Mouse (Mus musculus) heart, embryonic 11.5 days (tissue): ENCODE data around the gene Cstf2. TPM values are rescaled to one million over a fixed set of nuclear protein-coding genes. Genes with fewer than 3 reads are reported as not detected.

Experiments
- ATAC-seq: fragments of 200-750 bp; cut with Nextera tagmentation; replicated peaks from 2 replicates; pipeline ENCODE4 v1.8.0; 2017; ENCODE audit warnings: moderate library complexity; ENCODE audit not compliant: insufficient number of reproducible peaks, low FRiP score, low TSS enrichment
- H3K27ac ChIP-seq: fragments of 300-500 bp; sonication (generic); 2 replicates; pipeline ENCODE4 v1.5.1; 2014; ENCODE audit warnings: mild to moderate bottlenecking, low read depth, low read length
- H3K27me3 ChIP-seq: fragments of 300-500 bp; sonication (generic); 2 replicates; pipeline ENCODE4 v1.6.1; 2014; ENCODE audit warnings: mild to moderate bottlenecking, low read length, mixed read lengths; ENCODE audit not compliant: control insufficient read depth, insufficient read depth
- H3K36me3 ChIP-seq: fragments of 300-500 bp; sonication (generic); 2 replicates; pipeline ENCODE4 v1.6.1; 2014; ENCODE audit warnings: mild to moderate bottlenecking, low read length, moderate library complexity, mixed read lengths; ENCODE audit not compliant: control insufficient read depth, insufficient read depth
- H3K4me1 ChIP-seq: fragments of 300-500 bp; sonication (generic); 2 replicates; pipeline ENCODE4 v1.6.1; 2014; ENCODE audit warnings: low read length; ENCODE audit not compliant: control insufficient read depth, insufficient read depth
- H3K4me2 ChIP-seq: fragments of 300-500 bp; sonication (generic); 2 replicates; pipeline ENCODE4 v1.6.1; 2014; ENCODE audit warnings: mild to moderate bottlenecking, moderate library complexity
- H3K4me3 ChIP-seq: fragments of 300-500 bp; sonication (generic); 2 replicates; pipeline ENCODE4 v1.5.1; 2014; ENCODE audit warnings: low read depth, low read length
- H3K9ac ChIP-seq: fragments of 300-500 bp; sonication (generic); 2 replicates; pipeline ENCODE4 v1.6.1; 2014; ENCODE audit warnings: mild to moderate bottlenecking, low read depth, low read length, moderate library complexity
- H3K9me3 ChIP-seq: fragments of 300-500 bp; sonication (generic); replicated peaks from 2 replicates; pipeline ENCODE4 v1.6.1; 2016; ENCODE audit warnings: low read length; ENCODE audit not compliant: control insufficient read depth
- WGBS: fragments of 180-500 bp; shearing (Covaris S2); extraction: QIAGEN DNeasy Blood & Tissue Kit; methylation state at CpG from one replicate; pipeline ENCODE4 v1.1.7; 2014; ENCODE audit not compliant: insufficient replicate concordance; 5-methylcytosine and 5-hydroxymethylcytosine counted together
- microRNA-seq: library from miRNA; unstranded; fragments of <30 nt; microRNA quantifications from one replicate; pipeline ENCODE4, GENCODE M21; 2016; ENCODE audit warnings: borderline number of aligned reads
- polyA plus RNA-seq: library from polyadenylated mRNA; unstranded; fragments of >200 nt; fragmentation: Nextera tagmentation; extraction: Ambion mirVana; gene quantifications from 2 replicates; pipeline ENCODE4 v1.2.1, GENCODE M21; 2014

Gene Cstf2
- polyA plus RNA-seq, 1 experiment from 2014 or later: 36.3 TPM

DNA sequence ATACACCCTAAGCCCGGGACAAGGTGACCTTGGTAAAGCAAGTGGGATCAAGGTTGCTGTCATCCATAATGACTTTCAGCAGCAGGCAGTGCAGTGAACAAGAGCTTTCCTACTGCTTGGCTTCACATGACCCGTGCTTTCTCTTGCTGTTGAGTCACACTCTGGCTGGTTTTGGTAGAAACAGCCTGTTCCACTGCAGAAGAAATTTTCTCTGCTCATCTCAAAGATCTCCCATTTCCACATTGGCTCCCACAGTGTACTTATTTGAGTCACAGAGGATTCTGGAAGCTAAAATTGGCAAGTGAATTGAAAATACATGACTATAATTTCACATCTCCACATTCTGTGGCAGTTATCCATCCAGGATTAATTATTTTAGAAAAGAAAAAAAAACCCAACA, 43.7 kb downstream of the Cstf2 start:
- Histone ChIP-seq H3K4me1 (no peaks in the 10 kb centered on the region), H3K4me3 (no peak overlapping the region), H3K36me3 (no peaks in the 10 kb centered on the region), H3K9me3 (no peaks in the 10 kb centered on the region), H3K27ac (no peak overlapping the region), H3K4me2 (no peak overlapping the region), H3K9ac (no peak overlapping the region), H3K27me3 (no peaks in the 10 kb centered on the region)
- no peak for ATAC-seq
- WGBS: 64% methylated on average over 2 of the region's 2 CpGs

DNA sequence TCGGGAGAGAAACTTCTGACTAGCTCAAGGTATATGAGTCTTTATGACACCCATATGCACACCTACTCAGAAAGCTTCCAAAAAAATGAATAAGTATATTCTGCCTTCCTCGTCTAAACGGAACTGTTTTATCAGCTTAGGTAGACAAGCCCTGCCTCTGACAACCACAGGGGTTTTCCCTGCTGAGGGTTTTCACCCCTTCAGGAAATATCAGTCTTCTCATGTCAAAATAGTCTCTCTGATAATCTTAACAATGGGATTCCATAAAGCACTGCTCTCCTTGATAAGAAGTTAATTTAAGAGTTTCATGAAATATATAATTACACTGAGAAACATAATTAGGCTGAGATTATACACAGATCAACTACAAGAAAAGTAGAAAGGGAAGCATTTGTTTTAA, 52.8 kb downstream of the Cstf2 start:
- H3K4me3 ChIP-seq: no peak overlapping the region
- ATAC-seq: no peak
- WGBS: 71% methylated on average over 3 of the region's 3 CpGs
- no peaks in the 10 kb centered on the region for H3K36me3 ChIP-seq
- no peaks in the 10 kb centered on the region for H3K4me1 ChIP-seq
- no peak overlapping the region for H3K27ac ChIP-seq
- H3K9me3 ChIP-seq: no peaks in the 10 kb centered on the region
- H3K9ac ChIP-seq: no peak overlapping the region
- H3K4me2 ChIP-seq: no peak overlapping the region
- H3K27me3 ChIP-seq: no peaks in the 10 kb centered on the region

GRCm38 (mm10) chrX:134116417-134116816, 57.4 kb downstream of the Cstf2 start:
- Histone ChIP-seq H3K36me3 (no peaks in the 10 kb centered on the region), H3K4me2 (no peak overlapping the region), H3K27ac (no peak overlapping the region), H3K9ac (no peak overlapping the region), H3K27me3 (no peaks in the 10 kb centered on the region), H3K4me1 (no peaks in the 10 kb centered on the region), H3K4me3 (no peak overlapping the region), H3K9me3 (no peaks in the 10 kb centered on the region)
- ATAC-seq: no peak
- WGBS: 62% methylated on average over 3 of the region's 3 CpGs

- Histone ChIP-seq H3K4me1 (no peaks in the 10 kb centered on the region), H3K9me3 (no peaks in the 10 kb centered on the region), H3K4me2 (no peak overlapping the region), H3K9ac (no peak overlapping the region), H3K27me3 (no peaks in the 10 kb centered on the region), H3K36me3 (no peaks in the 10 kb centered on the region), H3K27ac (no peak overlapping the region), H3K4me3 (no peak overlapping the region)
- WGBS: 64% methylated on average over 3 of the region's 3 CpGs
- ATAC-seq: no peak
Observed at GRCm38 (mm10) chrX:134128549-134128948, 69.6 kb downstream of the Cstf2 start.

- ATAC-seq: no peak
- no peak overlapping the region for H3K27ac ChIP-seq
- no peak overlapping the region for H3K4me2 ChIP-seq
- H3K36me3 ChIP-seq: no peaks in the 10 kb centered on the region
- H3K4me1 ChIP-seq: no peaks in the 10 kb centered on the region
- 27% methylated on average over 5 of the region's 5 CpGs for WGBS
- no peak overlapping the region for H3K4me3 ChIP-seq
- H3K27me3 ChIP-seq: no peaks in the 10 kb centered on the region
- H3K9ac ChIP-seq: no peak overlapping the region
- H3K9me3 ChIP-seq: no peaks in the 10 kb centered on the region
Observed at GRCm38 (mm10) chrX:134132295-134132694, 73.3 kb downstream of the Cstf2 start.

DNA sequence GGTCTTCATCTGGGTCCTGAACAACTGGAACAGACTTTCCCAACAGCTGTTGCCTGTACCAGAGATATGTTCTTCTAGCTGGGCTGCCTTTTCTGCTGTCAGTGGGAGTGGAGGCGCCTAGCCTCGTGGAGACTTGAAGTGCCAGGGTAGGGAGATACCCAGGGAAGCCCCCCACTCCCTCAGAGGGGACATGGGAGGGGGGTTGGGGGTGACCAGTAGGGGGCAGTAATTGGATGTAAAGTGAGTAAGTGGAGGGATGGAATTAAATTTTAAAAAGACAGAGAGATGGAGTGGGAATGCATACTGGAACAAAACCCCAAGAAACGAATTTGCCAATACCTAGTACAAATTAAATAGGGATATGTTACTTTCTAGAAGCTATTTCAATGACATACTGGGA, 74.8 kb downstream of the Cstf2 start:
- Histone ChIP-seq H3K4me1 (no peaks in the 10 kb centered on the region), H3K4me2 (no peak overlapping the region), H3K9me3 (no peaks in the 10 kb centered on the region), H3K4me3 (no peak overlapping the region), H3K36me3 (no peaks in the 10 kb centered on the region), H3K9ac (no peak overlapping the region), H3K27ac (no peak overlapping the region), H3K27me3 (no peaks in the 10 kb centered on the region)
- no peak for ATAC-seq
- 37% methylated on average over 3 of the region's 3 CpGs for WGBS

Small RNA genes within 50 kb of the gene (microRNA-seq; reads per million reads assigned to microRNA genes)
- 0.34 reads per million for gene Mir3112

Other genes starting within 250 kb of the Cstf2 start
- 0.19 TPM in 1 of 2 replicates, not detected in the other for gene Tnmd, start 208.2 kb upstream of the Cstf2 start, polyA plus RNA-seq
- gene Tspan6, start 160.8 kb upstream of the Cstf2 start, polyA plus RNA-seq: 156 and 165 TPM in 2 replicates
- gene Srpx2, start 150.8 kb upstream of the Cstf2 start, polyA plus RNA-seq: 2.2 and 2.8 TPM in 2 replicates
- gene Sytl4, start 77.4 kb upstream of the Cstf2 start, polyA plus RNA-seq: 2.6 and 3.3 TPM in 2 replicates
- gene Xkrx, start 102.9 kb downstream of the Cstf2 start, polyA plus RNA-seq: 0.13 and 0.14 TPM in 2 replicates
- gene Arl13a, start 128.3 kb downstream of the Cstf2 start, polyA plus RNA-seq: 0.09 TPM in 1 of 2 replicates, not detected in the other
- gene Nox1, start 162.8 kb downstream of the Cstf2 start, polyA plus RNA-seq: 0.24 TPM in 1 of 2 replicates, not detected in the other
- 31.4 and 33.1 TPM in 2 replicates for gene Trmt2b, start 217.8 kb downstream of the Cstf2 start, polyA plus RNA-seq
- gene Tmem35a, start 236.0 kb downstream of the Cstf2 start, polyA plus RNA-seq: 2.8 and 3.6 TPM in 2 replicates
- 28.6 and 28.7 TPM in 2 replicates for gene Cenpi, start 248.9 kb downstream of the Cstf2 start, polyA plus RNA-seq